Mouse (Mus musculus) midbrain, embryonic 11.5 days (tissue): ENCODE data around the gene BC052040. TPM values are rescaled to one million over a fixed set of nuclear protein-coding genes. Genes with fewer than 3 reads are reported as not detected.

ENCODE experiments used
- microRNA counts: library from miRNA; unstranded; fragments of <30 nt; microRNA quantifications from one replicate; lab custom pipeline; 2015
- microRNA-seq: library from miRNA; unstranded; fragments of <30 nt; microRNA quantifications from one replicate; pipeline ENCODE4, GENCODE M21; 2017
- polyA plus RNA-seq: library from polyadenylated mRNA; unstranded; fragments of >200 nt; fragmentation: Nextera tagmentation; extraction: Ambion mirVana; gene quantifications from 2 replicates; pipeline ENCODE4 v1.2.1, GENCODE M21; 2014

Gene BC052040
- polyA plus RNA-seq, 1 experiment from 2014 or later: 19.6 TPM

MicroRNA genes within 50 kb of the gene (microRNA counts, 519-probe panel; counts per million panel counts)
- 4,450 counts per million, percentile 41 among the panel's probes with 10 or more counts for microRNA mmu-miR-1951 (lab: Ali Mortazavi, UCI)

Small RNAs within 50 kb of the gene (microRNA-seq; reads per million reads assigned to microRNA genes)
- 0.95 reads per million for gene Mir1951
